Mouse (Mus musculus): ENCODE data around the gene Lrrc43. TPM values are rescaled to one million over a fixed set of nuclear protein-coding genes. Genes with fewer than 3 reads are reported as not detected.
"Not testable (repeated sequence)": the region's sequence is repeated elsewhere in the genome, so short reads cannot be mapped to it uniquely, and the experiment has no call there.

The Lrrc43 gene
- total RNA-seq, 2 experiments from 2014 or later = 1.1 to 1.4 TPM

- DNase-seq (ENCODE audit: low spot score in 2 of 2) = no peak
- intact Hi-C loops (cut with DNase I) = no loop called here
Observed at GRCm38 (mm10) chr5:123510160-123510559, 21.1 kb downstream of the Lrrc43 start, which contains the start of gene B3gnt4. B3gnt4 (plus strand) TSS chr5:123510460.

GRCm38 (mm10) chr5:123511426-123511825 lies 22.3 kb downstream of the Lrrc43 start:
- DNase-seq (ENCODE audit: low spot score in 2 of 2); intact Hi-C loops (cut with DNase I): not testable (repeated sequence)

- no peak for DNase-seq (ENCODE audit: low spot score in 2 of 2)
- intact Hi-C loops (cut with DNase I) = no loop called here
Observed at GRCm38 (mm10) chr5:123512102-123512501, 23.0 kb downstream of the Lrrc43 start.

- no peak for DNase-seq (ENCODE audit: low spot score in 2 of 2)
- intact Hi-C loops (cut with DNase I) = no loop called here
Observed at GRCm38 (mm10) chr5:123514871-123515270, 25.8 kb downstream of the Lrrc43 start.

- intact Hi-C loops (cut with DNase I) = loop anchor here (5.0 kb wide), 1 partner anchor 92 kb away; no protein-coding TSS in a partner anchor
- DNase-seq (ENCODE audit: low spot score in 2 of 2) = no peak
Observed at GRCm38 (mm10) chr5:123520666-123521065, 31.6 kb downstream of the Lrrc43 start.

- intact Hi-C loops (cut with DNase I) = loop anchor here (5.0 kb wide), 1 partner anchor 91 kb away; no protein-coding TSS in a partner anchor
- DNase-seq (ENCODE audit: low spot score in 2 of 2) = no peak
Observed at GRCm38 (mm10) chr5:123521621-123522020, 32.5 kb downstream of the Lrrc43 start.

GRCm38 (mm10) chr5:123522166-123522565 lies 33.1 kb downstream of the Lrrc43 start:
- intact Hi-C loops (cut with DNase I) = loop anchor here (5.0 kb wide), 1 partner anchor 90 kb away; no protein-coding TSS in a partner anchor
- no peak for DNase-seq (ENCODE audit: low spot score in 2 of 2)

GRCm38 (mm10) chr5:123523692-123524392 lies 34.7 kb downstream of the Lrrc43 start, which contains the start of gene Diablo:
Diablo (minus strand) TSS chr5:123524176.
- DNase-seq (ENCODE audit: low spot score in 2 of 2) = peak; percentile 98 to 99

GRCm38 (mm10) chr5:123524393-123524750 lies 35.3 kb downstream of the Lrrc43 start:
- no peak for DNase-seq (ENCODE audit: low spot score in 2 of 2)
- intact Hi-C loops (cut with DNase I) = loop anchor here (5.0 kb wide), 1 partner anchor 88 kb away; no protein-coding TSS in a partner anchor

More at GRCm38 (mm10) chr5:123523692-123524392, 34.7 kb downstream of the Lrrc43 start, which contains the start of gene Diablo:
- intact Hi-C loops (cut with DNase I) = loop anchor here (5.0 kb wide), 1 partner anchor 88 kb away; no protein-coding TSS in a partner anchor

GRCm38 (mm10) chr5:123525281-123525680 lies 36.2 kb downstream of the Lrrc43 start, which contains the start of gene Gm49027:
Gm49027 (minus strand) TSS chr5:123525488.
- DNase-seq (ENCODE audit: low spot score in 2 of 2) = peak in 1 of 2 experiments; percentile 2
- intact Hi-C loops (cut with DNase I) = loop anchor here (5.0 kb wide), 1 partner anchor 37 kb away; no protein-coding TSS in a partner anchor

GRCm38 (mm10) chr5:123525916-123526495 lies 36.9 kb downstream of the Lrrc43 start:
- DNase-seq (ENCODE audit: low spot score in 2 of 2) = peak in 1 of 2 experiments; percentile 2
- intact Hi-C loops (cut with DNase I) = loop anchor here (5.0 kb wide), 1 partner anchor 36 kb away; no protein-coding TSS in a partner anchor

- DNase-seq (ENCODE audit: low spot score in 2 of 2) = peak in 1 of 2 experiments; percentile 6
- intact Hi-C loops (cut with DNase I) = loop anchor here (5.0 kb wide), 1 partner anchor 34 kb away; no protein-coding TSS in a partner anchor
Observed at GRCm38 (mm10) chr5:123528641-123529040, 39.5 kb downstream of the Lrrc43 start.

GRCm38 (mm10) chr5:123530056-123530455 lies 41.0 kb downstream of the Lrrc43 start:
- intact Hi-C loops (cut with DNase I) = no loop called here
- DNase-seq (ENCODE audit: low spot score in 2 of 2) = peak in 1 of 2 experiments; percentile 1

- peak in 1 of 2 experiments; percentile 1 for DNase-seq (ENCODE audit: low spot score in 2 of 2)
- intact Hi-C loops (cut with DNase I) = no loop called here
Observed at GRCm38 (mm10) chr5:123533801-123534200, 44.7 kb downstream of the Lrrc43 start.

GRCm38 (mm10) chr5:123555693-123556092 lies 66.6 kb downstream of the Lrrc43 start:
- DNase-seq (ENCODE audit: low spot score in 2 of 2) = no peak
- intact Hi-C loops (cut with DNase I) = no loop called here

- peak; percentile 42 to 64 for DNase-seq (ENCODE audit: low spot score in 2 of 2)
- intact Hi-C loops (cut with DNase I) = no loop called here
Observed at GRCm38 (mm10) chr5:123556451-123556850, 67.3 kb downstream of the Lrrc43 start.

All from left cerebral cortex, postnatal 14 days (tissue).